Mouse (Mus musculus): ENCODE measurements at regions not wholly inside any gene's neighbourhood (a gene's known extent, or its start where the extent isn't known, plus 50 kb on each side); places are given as distances from the start of the nearest gene placed in this dataset.
A peak's percentile ranks its signal among the peaks of the same experiment; 100 is the strongest.
"Not testable (repeated sequence)": the region's sequence is repeated elsewhere in the genome, so short reads cannot be mapped to it uniquely, and the experiment has no call there.

GRCm38 (mm10) chr12:77088452-77088851 is 126.5 kb upstream of the Max start:
- DNase-seq = no peak

- DNase-seq = not testable (repeated sequence)
These were observed 124.9 kb upstream of the Max start for GRCm38 (mm10) chr12:77086931-77087330.

DNA sequence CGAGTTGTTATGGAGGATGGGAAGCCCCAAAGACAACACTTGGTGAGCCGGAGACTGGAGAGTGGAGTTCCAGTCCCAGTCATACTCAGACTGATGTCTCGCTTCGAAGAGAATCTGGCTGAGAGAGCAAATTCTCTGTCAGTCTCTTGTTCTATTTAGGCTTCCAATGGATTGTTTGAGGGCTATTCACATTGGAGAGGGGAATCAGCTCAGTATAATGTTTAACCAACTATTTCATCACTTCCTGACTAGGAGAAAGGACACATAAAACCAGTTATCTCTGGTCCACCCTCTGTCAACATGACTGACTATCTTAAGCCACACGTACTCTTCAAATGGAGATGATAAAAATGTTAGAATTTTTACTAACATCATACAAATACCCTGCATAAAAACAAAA is 123.9 kb upstream of the Max start:
- no peak for DNase-seq

DNA sequence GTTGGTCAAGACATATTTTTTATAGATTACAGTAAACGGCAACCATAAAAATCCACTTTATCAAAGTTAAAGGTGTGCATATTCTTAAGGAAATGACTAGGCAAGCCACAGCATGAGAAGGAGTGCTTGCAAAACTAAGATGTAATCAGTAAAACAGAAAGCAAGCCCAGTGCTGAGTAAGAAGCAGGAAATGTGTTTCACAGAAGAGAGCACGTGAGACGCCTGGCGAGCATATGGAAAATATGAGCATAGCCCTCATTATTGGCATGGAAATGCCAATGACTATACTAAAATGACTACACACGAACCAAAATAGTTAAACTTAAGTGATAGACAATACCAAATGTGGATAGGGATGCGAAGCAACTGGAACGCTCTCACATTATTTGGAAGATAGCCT is 123.2 kb upstream of the Max start:
- no peak for DNase-seq

GRCm38 (mm10) chr12:77084744-77085143 is 122.7 kb upstream of the Max start:
- DNase-seq = no peak

- DNase-seq = no peak
These were observed 122.3 kb upstream of the Max start for GRCm38 (mm10) chr12:77084343-77084742.

DNA sequence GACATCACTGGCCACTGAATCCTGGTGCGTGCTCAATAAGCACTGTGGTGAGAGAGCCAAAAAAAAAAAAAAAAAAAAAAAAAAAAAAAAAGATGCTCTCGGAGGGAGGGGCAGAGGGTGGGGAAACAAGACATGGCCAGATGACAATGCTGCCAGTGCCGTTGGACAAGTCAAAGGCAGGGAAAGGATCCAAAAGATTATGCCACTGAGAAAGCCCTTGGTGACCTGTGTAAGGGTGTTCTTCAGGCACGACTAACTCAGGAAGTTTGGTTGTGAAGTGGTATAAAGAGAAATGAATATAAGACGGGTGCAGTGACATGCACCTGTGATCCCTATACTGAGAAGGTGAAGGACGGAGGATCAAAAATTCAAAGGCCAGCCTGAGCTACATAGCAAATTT is 121.8 kb upstream of the Max start:
- DNase-seq = no peak

DNA sequence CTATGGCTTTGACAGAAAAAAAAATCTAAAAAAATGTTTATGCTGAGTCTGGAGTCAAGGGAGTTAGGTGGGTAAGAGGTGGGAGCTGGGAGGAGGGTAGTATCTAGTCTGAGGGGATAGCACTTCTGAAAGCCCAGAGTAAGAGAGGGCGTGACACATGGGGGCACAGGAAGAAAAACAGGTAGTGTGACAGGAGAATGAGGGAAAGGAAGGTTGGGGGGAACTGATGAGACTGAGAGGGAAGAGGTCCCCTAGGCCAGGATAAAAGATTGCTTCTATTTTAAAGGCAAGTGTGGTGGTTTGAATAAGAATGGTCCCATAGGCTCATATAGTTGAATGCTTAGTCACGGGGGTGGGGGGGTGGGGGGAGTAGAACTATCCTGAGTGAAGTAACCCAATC is 119.8 kb upstream of the Max start:
- DNase-seq = no peak

- DNase-seq = no peak
These were observed 117.5 kb upstream of the Max start for GRCm38 (mm10) chr12:77079481-77079880.

GRCm38 (mm10) chr12:77076678-77077077 is 114.7 kb upstream of the Max start:
- DNase-seq = no peak

GRCm38 (mm10) chr12:77074602-77075001 is 112.6 kb upstream of the Max start:
- DNase-seq = no peak

- DNase-seq = no peak
These were observed 109.7 kb upstream of the Max start for GRCm38 (mm10) chr12:77071700-77072099.

DNA sequence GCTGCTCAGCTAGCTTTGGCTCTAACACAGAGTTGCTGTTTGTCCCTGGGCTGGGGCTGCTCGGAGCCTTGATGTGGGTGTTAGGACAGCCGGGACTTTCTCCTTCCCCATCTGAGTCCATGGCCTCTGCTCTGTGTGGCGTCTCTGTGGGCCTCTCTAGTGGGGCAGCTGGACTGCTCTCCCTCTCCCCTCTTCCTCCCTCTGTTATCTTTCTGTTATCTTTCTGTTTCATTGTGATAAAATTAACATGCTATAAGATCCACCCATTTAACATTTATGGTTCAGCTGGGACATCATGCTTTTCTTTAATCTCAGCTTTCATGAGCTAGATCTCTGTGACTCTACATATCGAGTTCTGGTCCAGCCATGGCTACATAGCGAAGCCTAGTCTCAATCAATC is 105.9 kb upstream of the Max start:
- DNase-seq = no peak

DNA sequence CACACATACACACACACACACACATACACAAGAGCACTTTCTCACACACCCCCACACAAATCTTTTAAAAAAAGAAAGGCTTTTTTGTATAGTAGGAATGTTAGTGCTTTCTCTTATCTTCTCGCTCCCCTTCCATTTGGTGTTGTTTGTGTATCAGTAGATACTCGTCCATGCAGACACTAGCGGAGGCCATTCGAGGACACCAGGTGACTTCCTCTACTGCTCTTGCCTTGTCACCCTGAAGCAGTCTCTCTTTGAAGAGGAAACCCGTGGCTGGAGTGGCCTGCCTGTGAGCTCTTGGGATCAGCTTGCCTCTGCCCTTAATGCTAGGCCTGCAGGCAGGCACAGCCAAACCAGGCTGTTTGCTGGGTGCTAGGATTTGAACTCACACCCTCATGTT is 105.1 kb upstream of the Max start:
- DNase-seq = no peak

DNA sequence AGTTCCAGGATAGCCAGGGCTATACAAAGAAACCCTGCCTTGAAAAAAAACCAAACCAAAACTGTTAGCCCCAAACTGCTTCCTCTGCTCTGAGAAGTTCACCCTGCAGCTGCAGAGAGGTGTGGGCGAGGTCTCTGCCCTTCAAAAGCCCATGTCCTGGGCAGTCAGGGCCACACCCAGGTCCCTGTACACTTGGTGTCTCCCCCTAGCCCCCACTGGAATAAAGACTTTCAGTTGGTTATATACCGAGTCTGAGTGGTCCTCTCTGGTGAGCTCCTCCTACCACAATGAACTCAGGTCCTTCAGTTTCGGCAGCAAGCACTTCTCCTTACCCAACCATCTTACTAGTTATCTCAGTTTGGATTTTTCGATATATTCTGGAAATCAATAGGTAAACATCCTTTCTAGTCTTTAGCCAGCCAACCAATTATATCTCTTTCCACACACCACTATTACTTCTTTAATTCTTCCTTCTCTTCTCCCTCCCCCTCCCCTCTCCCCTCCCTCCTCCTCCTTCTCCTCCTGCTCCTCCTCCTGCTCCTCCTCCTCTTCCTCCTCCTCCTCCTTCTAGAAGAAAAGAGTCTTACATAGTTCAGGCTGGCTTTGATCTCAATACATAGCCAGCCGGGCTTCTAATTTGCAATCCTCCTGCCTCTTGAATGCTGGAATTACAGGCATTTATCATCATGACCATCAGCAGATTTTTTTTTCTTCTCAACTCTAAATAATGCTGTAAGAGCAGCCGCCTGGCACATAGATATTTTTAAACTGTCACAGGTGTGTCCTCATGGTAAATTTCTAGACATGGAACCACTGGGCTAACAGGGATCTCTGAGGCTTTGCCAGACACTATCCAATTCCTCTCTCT is 103.9 kb upstream of the Max start:
- no peak for DNase-seq

- DNase-seq = no peak
These were observed 102.0 kb upstream of the Max start for GRCm38 (mm10) chr12:77064048-77064447.

DNA sequence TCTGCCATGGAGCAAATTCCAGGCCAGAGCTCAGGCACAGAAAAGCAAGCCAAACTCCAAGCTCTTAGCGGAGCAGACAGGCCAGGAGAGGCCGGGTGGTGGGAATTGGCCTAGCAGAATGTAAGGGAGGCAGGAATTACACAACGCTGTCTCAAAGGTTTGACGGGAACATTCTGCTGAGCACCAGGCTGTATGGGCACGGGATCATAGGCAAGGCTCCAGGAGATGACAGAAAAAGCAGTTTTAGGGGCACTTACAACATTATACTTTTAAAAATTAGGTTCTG is 99.5 kb upstream of the Max start:
- DNase-seq = no peak

DNA sequence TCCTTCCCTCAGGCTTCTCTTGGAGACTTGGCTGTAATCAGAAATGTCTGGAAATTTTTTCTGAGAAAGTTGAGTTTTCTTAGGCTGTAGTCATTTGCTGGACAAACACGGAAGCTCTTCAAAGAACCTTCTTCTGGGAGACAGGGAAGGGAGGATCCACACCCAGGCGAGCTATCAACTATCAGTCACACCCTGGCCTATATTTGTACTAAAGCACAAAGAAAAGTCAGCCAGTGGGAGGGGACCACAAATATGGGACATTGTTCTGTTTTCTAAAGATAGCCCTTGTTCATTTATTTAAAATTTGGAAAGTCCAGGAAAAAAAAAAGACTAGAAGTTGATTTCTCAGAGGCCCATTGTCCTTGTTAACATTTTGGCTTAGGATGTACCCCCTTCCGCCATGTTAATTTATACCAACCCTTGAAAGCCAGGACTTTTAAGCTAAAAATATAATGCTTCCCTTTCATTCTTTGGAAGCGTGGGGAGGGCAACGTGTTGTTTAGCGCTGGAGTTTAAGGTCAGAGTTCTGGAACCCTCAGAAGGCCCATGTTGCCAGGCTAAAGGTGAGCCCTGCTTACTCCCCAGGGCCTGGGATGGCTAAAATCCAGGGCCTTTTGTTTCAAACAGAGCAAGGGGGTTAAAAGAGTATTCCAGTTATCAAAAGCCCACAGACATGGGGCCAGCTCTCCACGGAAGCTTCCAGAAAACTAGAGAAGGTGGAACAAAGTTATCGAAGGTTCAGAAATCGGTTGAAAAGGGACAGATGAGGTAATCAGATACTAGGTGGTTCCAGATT is 99.0 kb upstream of the Max start:
- DNase-seq = no peak

- peak; percentile 38 to 64 for DNase-seq
These were observed 98.2 kb upstream of the Max start for GRCm38 (mm10) chr12:77060060-77060695.

DNA sequence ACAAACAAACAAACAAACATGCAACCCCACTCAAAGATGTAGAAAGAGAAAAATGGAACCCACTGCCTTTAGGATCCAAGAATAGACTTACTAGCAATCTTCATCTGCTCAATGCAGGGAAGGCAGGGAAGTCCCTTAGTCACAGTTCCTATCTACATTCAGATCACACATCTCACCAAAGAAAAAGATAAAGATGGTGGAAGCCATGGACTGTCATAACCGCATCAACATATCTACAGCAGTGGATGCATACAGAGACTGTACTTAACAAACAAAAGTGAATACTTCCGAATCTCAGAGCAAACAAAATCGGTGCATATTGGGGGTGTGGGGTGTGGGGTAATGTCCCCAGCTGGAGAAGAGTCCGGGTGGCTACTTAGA is 97.7 kb upstream of the Max start:
- no peak for DNase-seq

DNA sequence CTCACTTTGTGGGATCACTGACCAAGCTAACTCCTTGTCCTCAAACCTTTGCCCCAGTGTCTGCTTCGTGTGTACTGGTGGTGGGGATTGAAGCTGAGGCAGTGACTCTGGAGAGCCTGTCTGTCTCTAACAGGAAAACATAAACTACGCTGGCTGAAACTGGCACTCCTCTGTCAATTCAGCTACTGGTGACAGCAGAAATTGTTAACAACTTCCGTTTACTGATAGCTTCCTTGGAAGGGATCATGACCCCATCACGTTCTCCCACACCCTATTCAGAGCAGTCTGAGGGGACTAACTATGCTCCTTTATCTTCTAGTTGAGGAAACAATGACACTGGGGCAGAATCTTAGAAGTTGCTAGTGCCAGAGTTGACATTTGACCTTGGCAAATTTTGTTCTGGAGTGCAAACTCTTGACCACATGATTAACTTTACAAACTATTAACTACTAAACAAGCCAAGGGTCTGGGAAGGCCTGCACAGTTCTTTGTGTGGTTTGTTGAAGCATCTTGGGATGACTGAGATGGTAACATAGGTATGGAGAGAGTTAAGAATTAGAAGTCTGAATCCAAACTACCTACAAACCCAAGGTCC is 96.7 kb upstream of the Max start:
- no peak for DNase-seq

DNA sequence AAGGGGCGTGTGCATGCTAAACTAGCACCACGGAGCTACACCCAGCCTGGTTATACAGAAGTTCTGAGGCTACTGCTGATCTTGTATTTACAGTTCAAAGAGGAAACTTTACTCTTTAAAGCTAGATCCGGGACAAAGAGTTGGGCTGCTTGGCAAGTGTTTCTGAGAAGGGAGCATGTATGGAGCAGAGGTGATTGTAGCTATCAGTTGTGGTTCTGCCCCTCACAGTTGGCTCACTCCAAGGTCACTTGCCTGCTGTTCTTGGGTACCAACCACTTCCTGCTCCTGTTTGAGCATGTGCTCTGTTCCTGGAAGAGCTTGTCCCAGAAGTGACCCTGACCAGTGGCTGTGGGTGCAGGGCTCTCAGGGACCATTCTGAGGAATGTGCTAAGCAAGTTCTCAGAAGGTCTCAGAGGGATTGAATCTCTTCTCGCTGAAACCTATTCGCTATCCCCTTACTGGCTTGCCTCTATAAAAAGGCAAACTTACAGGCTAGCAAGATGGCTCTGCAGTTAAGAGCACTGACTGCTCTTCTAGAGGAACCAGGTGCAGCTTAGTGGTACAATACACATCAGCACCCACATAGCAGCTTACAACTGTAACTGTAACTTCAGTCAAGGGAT is 94.9 kb upstream of the Max start:
- no peak for DNase-seq

- DNase-seq = no peak
These were observed 92.7 kb upstream of the Max start for GRCm38 (mm10) chr12:77054700-77055099.

Data from spleen, adult 18-20 months (tissue).